Mouse (Mus musculus) regulatory T cell (primary cell): Measurements from ENCODE around the gene Lcn12.

ENCODE experiments used
- in situ Hi-C: fragments of 300-600 bp; cut with MboI, MseI; formaldehyde crosslinking; loops from one replicate; pipeline ENCODE4 v1.15.1; 2025; ENCODE audit warnings: high pct_unique_total_duplicates

Lcn12 gene

GRCm38 (mm10) chr2:25497846-25498575, 4.3 kb upstream of the Lcn12 start:
- in situ Hi-C loops: no loop called here

- in situ Hi-C loops: no loop called here
Observed at GRCm38 (mm10) chr2:25496462-25496861, 2.8 kb upstream of the Lcn12 start.

DNA sequence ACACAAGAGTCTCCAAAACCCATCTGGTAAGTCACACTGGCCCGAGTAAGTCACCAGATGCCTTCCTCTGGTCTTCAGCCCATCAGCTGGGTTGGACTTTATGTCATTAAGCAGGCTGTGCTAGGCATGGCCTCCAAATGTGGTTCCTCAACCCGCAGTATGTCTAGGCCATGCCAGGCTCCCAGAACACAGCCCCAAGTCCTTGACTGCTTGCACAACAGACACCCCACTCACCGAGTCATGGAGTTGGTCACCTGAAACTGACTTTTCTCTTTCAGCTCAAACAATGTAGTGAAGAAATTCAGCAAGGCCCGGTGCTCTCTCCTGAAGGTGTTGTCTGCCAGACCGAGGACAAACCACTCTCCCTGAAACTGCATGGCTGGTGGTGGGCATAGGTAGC, 723 bp downstream of the Lcn12 start:
- in situ Hi-C loops: no loop called here

GRCm38 (mm10) chr2:25488671-25489068, 5.0 kb downstream of the Lcn12 start:
- in situ Hi-C loops: no loop called here

- in situ Hi-C loops: no loop called here
Observed at GRCm38 (mm10) chr2:25487965-25488670, 5.6 kb downstream of the Lcn12 start.

- in situ Hi-C loops: no loop called here
Observed at GRCm38 (mm10) chr2:25484901-25485647, 8.6 kb downstream of the Lcn12 start.

GRCm38 (mm10) chr2:25482969-25483368, 10.7 kb downstream of the Lcn12 start:
- in situ Hi-C loops: no loop called here

DNA sequence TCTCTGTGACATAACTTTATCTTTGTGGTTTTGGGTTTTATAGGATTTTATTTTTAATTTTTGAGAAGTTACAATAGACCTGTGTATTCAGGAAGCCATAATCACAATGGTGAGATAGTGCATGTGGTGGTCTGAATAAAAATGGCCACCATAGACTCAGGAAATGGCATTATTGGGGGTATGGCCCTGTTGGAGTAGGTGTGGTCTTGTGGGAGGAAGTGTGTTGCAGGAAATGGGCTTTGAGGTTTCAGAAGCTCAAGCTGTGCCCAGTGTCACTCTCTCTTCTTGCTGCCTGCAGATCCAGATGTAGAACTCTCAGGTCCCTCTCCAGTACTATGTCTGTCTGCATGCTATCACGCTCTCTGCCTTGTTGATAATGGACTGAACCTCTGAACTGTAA, 13.2 kb downstream of the Lcn12 start:
- in situ Hi-C loops: no loop called here

GRCm38 (mm10) chr2:25479551-25480311, 14.0 kb downstream of the Lcn12 start:
- in situ Hi-C loops: no loop called here

DNA sequence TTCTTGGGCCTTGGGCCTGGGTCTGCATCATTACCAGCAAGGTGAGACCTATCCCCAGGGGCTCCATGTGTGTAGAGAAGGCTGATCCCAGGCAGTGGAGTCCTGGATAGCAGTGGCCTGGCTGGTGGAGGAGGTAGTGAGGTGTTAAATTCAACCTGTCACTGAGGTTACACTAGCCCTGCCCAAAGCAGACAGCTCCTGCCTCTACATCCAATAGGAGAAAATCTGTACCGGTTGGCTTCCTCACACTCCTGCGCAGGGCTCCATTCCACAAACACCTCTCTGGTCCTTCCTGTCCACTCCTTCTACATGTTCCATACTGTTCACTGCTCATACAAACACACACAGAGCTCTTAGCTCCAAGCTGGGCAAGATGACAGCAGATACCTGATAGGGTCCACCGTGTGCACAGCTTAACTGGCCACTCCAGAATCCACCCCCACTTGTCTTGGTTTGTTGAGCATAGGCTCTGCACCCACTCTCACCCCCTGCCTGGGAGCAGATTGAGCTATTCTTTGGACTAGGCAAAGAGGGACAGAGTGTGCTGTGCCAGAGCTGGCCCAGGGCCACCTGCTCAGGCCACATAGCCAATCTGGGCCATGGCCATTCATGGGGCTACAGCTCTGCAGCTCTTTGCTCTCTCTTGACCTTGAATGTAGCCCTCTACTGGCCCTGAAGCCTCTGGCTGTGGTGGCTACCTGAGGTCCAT, 15.6 kb downstream of the Lcn12 start:
- in situ Hi-C loops: no loop called here

DNA sequence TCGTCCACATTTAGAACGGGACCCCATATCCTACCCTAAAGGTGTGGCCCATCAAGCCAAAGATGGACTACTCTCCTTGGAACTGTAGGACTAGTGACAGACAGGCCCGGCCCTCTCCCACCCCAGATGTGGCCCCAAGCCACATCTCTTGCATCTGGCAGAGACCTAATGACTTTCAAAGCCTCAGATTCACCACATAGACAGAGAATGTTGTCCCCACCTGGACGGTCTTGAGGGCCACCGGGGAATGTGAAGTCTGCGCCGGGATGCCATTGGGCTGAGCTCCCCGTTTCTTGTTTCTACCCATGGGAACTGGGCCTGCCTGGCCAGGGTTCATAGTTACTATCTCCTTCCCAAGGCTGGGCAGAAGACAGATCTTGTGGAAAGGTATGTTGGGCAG, 16.2 kb downstream of the Lcn12 start:
- in situ Hi-C loops: no loop called here

DNA sequence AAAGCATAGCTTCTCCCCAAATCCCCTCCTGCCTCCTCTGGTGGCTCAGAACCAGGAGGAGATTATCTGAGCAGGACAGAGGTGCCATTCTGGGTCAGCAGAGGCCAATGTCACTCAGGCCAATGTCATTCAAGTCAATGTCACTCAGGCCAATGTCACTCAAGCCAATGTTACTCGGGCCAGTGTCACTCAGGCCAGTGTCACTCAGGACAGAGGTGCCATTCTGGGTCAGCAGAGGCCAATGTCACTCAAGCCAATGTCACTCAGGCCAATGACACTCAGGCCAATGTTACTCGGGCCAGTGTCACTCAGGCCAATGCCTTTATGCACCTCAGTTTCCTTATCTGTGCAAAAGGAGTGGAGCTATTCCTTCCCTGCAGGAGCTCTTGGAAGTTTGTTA, 21.2 kb downstream of the Lcn12 start:
- in situ Hi-C loops: no loop called here

DNA sequence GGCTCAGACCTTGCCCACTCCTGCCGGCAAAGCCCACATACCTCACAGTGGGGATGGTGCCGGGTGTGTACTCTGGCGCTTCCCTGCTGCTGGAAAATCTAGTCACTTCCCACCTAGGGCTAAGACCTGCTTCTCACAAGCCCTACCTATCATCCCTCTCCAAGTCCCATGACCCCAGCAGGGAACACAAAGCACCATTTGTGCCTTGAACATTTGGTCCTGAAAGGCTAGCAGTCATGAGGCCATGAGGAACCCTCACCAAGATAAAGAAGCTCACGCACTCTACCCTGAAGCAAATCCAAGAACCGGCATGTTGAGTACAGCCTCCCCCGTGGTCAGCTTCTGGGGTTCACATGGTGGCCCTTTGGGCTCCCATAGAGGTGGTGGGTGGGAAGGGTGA, 23.7 kb downstream of the Lcn12 start, which contains the start of gene Ptgds:
TSS of gene Ptgds (minus strand) at position 78 of the 400 bp plus-strand sequence.
- in situ Hi-C loops: no loop called here

DNA sequence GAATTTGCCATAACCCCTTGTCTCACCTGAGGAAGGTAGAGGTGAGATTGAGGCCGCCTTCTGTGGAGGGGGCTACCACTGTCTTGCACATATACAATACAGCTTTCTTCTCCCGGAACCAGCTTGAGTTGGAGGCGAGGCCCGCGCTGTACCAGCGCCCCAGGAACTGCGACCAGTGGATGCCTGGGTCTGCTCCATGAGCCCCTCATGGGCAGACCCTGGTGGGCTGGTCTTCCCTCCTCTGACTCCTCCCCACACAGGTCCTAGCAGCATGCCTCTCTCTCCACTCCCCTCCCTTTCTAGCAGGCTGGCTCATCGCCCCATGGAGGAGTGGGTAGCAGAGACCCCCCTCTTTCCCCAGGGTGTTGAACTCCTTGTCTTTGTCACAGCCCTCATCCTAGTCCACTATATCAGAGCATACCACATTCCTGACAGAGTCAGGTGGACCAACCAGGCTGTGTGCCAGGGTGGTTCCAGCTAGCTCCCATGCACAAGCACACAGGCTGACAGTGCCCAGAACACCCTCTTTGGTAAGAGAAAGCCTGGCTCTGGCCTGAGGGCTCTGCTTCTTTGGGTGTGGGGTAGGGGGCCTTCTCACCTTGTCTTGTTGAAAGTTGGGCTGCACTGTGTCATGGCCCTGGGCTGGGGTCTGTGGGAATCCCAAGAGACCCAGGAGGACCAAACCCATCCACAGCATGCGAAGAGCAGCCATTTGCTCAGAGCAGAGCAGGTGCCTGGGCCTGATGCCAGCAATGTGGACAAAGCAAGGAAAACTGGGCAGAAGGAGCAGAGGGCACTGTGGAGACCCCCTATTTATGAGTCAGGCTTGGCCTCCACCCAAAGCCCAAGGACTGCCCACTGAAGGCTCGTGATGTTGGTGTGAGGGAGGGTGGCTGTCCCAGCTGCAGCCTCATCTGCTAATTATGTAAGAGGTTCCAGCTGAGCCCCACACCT, 24.5 kb downstream of the Lcn12 start:
- in situ Hi-C loops: no loop called here

- in situ Hi-C loops: no loop called here
Observed at GRCm38 (mm10) chr2:25467606-25468303, 26.0 kb downstream of the Lcn12 start.

DNA sequence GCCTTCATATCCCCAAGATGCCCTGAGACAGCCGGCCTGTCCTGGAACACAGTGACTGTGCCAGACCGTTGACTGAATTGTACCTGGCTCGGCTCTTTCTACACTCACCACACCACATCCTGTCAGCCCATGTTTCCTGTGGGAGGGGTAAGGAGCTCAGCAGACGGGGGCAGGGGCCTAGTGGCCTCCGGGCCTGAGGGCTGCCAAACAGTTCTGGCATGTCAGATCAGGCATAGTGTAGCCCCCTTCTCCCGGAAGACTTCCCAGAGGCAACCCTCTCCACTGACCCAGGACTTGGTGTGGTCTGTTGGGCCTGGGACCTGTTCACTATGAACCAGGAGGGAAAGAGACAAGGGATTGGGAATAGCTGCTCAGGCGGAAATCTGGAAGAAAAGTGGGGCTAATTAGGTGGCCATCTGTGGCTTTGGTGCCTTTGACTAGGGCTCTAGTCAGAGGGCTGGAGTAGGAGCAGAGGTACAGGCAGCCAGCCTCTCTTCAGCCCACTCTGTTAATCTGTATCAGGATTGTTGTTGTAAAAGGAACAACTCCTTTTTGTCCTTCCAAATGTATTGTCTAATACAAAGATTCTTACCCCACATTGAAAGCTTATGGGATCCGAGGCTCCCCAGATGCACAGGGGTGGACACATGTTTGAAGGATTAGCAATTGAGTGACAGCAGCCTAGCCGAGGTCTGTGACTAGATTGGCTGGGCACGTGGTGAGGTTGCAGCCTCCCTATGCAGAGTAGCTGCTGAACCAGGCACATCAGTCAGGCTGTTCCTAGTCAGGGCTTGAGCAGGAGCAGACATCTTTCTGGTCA, 27.7 kb downstream of the Lcn12 start:
- in situ Hi-C loops: no loop called here

- in situ Hi-C loops: no loop called here
Observed at GRCm38 (mm10) chr2:25465256-25465655, 28.5 kb downstream of the Lcn12 start.

DNA sequence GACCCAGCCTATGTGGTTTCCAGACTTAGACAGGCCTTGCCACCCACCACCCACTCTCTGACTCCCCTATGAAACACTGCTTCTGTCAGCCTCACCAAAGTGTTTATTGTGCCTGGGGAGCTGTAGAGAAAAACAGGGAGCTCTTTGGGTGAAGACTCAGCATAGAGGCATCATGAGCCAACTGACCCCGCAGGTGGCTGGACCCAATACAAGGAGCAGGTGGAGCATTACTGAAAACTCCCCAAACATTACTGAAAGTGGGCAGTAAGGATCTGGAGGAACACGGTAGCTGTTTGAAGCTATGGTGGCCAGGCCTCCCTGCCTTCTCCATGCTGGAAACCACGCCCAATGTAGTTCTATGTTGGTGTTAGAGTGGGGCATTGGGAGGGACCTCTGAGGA, 30.1 kb downstream of the Lcn12 start:
- in situ Hi-C loops: no loop called here
